Mouse (Mus musculus) spleen, adult 2 months (tissue): ENCODE results near the gene Gm17545. TPM values are rescaled to one million over a fixed set of nuclear protein-coding genes. Genes with fewer than 3 reads are reported as not detected.

Source experiments
- DNase-seq, 2 experiments: peaks; one replicate each; pipeline versions ENCODE4 v3.0.0 to v3.0.0-alpha.2; 2012 to 2021; ENCODE audit warnings: low spot score in 2 of 2, low read depth in 1 of 2
- H3K27ac ChIP-seq: fragments of 200-500 bp; 2 replicates; pipeline ENCODE4 v1.5.1; 2012; ENCODE audit warnings: low read length, inconsistent platforms; ENCODE audit not compliant: insufficient read depth
- H3K27me3 ChIP-seq: fragments of 200-500 bp; 2 replicates; pipeline ENCODE4 v1.6.1; 2012; ENCODE audit warnings: mild to moderate bottlenecking, moderate library complexity, low read length, inconsistent platforms; ENCODE audit not compliant: control insufficient read depth, insufficient read depth
- H3K36me3 ChIP-seq: fragments of 200-500 bp; 2 replicates; pipeline ENCODE4 v1.6.1; 2012; ENCODE audit warnings: mild to moderate bottlenecking, low read length, inconsistent platforms; ENCODE audit not compliant: control insufficient read depth, insufficient read depth
- H3K4me1 ChIP-seq: fragments of 200-500 bp; 2 replicates; pipeline ENCODE4 v1.6.1; 2011; ENCODE audit warnings: inconsistent platforms; ENCODE audit not compliant: control insufficient read depth, insufficient read depth, insufficient read length
- H3K4me3 ChIP-seq: fragments of 200-500 bp; 2 replicates; pipeline ENCODE4 v1.5.1; 2011; ENCODE audit warnings: mild to moderate bottlenecking, inconsistent platforms; ENCODE audit not compliant: insufficient read depth, insufficient read length; ENCODE audit errors: extremely low read depth
- CTCF ChIP-seq: fragments of 200-500 bp; IDR thresholded peaks from 2 replicates; pipeline ENCODE4 v1.5.1; 2011; ENCODE audit warnings: mild to moderate bottlenecking, inconsistent platforms; ENCODE audit not compliant: insufficient read depth, insufficient read length, insufficient replicate concordance; ENCODE audit errors: extremely low read depth
- POLR2A ChIP-seq: fragments of 200-500 bp; IDR thresholded peaks from 2 replicates; pipeline ENCODE4 v1.6.1; 2011; ENCODE audit warnings: low read depth, low read length, inconsistent platforms
- WGBS: fragments of 180-500 bp; shearing (Covaris S2); methylation state at CpG from one replicate; pipeline ENCODE4 v1.1.7; 2018; 5-methylcytosine and 5-hydroxymethylcytosine counted together
- polyA plus RNA-seq: library from polyadenylated mRNA; depleted of rRNA; stranded (reverse); fragments of >200 nt; gene quantifications from 2 replicates; pipeline ENCODE4 v1.2.3, GENCODE M21; 2012

Gm17545 gene
- polyA plus RNA-seq, 1 experiment = not detected

DNA sequence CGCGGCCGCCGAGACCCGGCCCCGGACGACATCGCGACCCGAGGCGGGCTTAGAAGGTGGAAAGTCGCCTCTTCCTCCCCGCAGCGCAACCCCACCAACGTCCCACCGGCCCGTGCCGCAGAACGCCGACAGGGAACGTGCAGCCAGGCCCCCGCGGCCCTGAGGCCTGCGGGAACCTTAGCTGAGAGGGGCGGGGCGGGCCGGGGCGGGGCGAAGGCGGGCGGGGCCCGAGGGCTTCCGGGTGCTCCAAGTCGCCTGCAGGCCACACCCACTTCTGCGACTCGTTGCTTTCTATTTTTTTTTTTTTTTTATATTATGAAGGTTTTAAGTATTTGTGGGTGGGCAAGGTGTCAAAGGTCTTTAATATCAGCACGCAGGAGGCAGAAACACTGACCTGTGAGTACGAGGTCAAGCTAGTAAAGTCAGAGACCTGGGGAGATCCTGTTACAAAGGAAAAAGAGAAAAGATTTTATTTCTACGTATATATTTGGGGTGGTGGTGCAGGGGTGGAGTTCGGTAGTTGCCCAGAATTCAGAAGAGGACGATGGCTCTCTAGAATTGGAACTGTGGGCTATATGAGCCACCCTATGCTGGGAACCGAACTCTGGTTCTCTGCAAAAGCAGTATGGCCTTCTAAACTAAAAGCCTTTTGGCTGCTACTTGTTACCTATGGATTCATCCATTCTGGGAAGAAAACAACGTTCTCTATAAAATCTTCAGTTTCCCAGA lies 14.2 kb downstream of the Gm17545 start:
- H3K36me3 ChIP-seq = peaks cover 3% of the 10 kb centered on the region; the same call in 1 of the 2 replicates
- WGBS = 3% methylated on average over 41 of the region's 43 CpGs
- peak overlapping the region; percentile 91 for H3K27ac ChIP-seq
- H3K27me3 ChIP-seq = no peaks in the 10 kb centered on the region
- TF ChIP-seq CTCF = no peak
- peak; percentile 88 for TF ChIP-seq POLR2A
- peak overlapping the region; percentile 90 for H3K4me3 ChIP-seq
- peak; percentile 70 to 71 for DNase-seq
- peaks cover 2% of the 10 kb centered on the region; the same call in 1 of the 2 replicates for H3K4me1 ChIP-seq

DNA sequence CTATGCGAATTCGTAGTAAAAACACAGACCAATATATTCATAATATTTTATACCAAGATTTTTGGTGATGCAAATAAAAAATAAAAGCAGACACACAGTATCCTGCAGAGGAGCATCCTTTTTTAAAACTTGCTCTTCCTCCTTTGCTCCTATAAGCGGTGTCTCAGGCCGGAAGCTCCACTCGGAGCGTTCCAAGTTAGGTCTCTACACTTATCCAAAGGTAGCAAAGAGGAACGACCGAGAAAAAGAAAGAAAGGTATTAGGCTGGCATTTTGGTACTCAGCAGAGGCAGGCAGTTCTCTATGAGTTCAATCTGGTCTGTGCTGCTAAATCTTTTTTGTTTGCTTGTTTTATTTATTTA lies 14.8 kb downstream of the Gm17545 start:
- H3K27ac ChIP-seq = no peak overlapping the region
- H3K4me1 ChIP-seq = peaks cover 2% of the 10 kb centered on the region; the same call in 1 of the 2 replicates
- no peak overlapping the region for H3K4me3 ChIP-seq
- peaks cover 3% of the 10 kb centered on the region; the same call in 1 of the 2 replicates for H3K36me3 ChIP-seq
- no peaks in the 10 kb centered on the region for H3K27me3 ChIP-seq
- no peak for TF ChIP-seq CTCF
- no peak for TF ChIP-seq POLR2A
- no peak for DNase-seq
- 69% methylated on average over 8 of the region's 8 CpGs for WGBS

DNA sequence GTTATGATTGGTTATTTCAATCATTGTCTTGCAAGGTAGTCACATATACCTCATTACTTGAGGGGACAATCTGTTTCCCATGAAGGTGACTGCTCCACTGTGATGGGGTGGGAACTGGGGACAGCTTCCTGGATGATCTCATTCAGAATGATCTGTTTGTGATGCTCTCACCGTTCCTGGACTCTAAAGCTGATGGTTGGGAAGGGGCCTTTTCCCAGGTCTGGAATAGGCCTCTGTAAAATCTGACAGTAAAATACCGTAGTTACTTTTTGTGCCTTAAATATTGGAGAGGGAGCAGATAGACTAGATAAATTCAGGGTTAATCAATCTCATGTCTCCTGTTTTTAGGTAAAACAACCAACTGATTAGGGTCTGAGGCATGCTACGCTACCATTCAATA lies 15.6 kb downstream of the Gm17545 start, which contains the start of gene Rp9:
Gene Rp9 (minus strand): TSS at position 101 of the 400 bp plus-strand sequence.
- Histone ChIP-seq H3K4me1 (peaks cover 2% of the 10 kb centered on the region; the same call in 1 of the 2 replicates), H3K27me3 (no peaks in the 10 kb centered on the region), H3K27ac (peak within 1 kb of the TSS; percentile 45), H3K4me3 (peak within 1 kb of the TSS; percentile 50; the same call in 1 of the 2 replicates), H3K36me3 (peaks cover 3% of the 10 kb centered on the region; the same call in 1 of the 2 replicates)
- TF ChIP-seq POLR2A (no peak), CTCF (no peak)
- 94% methylated on average over 3 of the region's 3 CpGs for WGBS
- DNase-seq = no peak

DNA sequence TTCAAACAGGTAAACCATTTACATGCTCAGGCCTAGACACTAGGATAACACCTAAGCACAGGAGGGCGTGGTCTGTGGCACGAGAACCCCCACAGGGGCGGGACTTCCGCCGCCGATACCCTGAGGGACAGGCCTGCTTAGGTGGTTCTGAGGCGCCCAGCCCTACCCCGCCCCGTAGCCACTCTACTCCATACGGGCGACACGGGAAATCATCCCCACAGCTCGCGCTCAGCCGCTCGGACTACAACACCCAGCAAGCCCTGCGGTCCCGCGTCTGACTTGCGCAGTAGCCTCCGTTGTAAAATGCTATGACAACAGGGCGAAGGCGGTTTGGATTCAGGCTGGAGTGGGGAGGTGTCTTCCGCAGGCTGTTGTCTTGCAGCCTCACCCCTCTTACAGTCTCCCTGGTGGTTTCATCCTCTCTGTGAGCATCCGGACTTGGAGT lies 21.4 kb downstream of the Gm17545 start, which contains the start of gene Bbs9:
Gene Bbs9 (plus strand): TSS at position 292 of the 445 bp plus-strand sequence.
- H3K27ac ChIP-seq = peak within 1 kb of the TSS; percentile 23
- peak; percentile 85 to 94 for DNase-seq

DNA sequence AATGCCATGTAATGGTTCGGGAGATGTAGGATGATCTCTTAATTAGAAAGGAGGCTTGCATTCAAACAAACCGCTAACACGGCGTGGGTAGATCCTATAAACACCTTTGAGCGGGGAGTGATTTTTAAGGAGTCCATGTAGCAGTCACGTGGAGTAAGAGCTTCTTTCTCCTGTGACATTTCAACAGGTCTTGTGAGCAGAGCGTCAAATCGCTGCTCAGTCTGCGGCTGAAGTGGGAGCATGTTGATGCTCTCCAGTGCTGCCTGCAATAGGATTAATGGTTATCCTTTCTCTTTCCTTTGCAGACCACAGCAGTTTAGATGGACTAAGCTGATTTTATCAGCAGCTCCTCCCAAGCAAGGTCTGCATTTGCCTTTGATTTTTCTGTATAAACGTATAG lies 22.2 kb downstream of the Gm17545 start:
- Histone ChIP-seq H3K4me1 (peaks cover 3% of the 10 kb centered on the region; the same call in 1 of the 2 replicates), H3K27me3 (no peaks in the 10 kb centered on the region), H3K36me3 (no peaks in the 10 kb centered on the region), H3K4me3 (peak overlapping the region; percentile 61), H3K27ac (no peak overlapping the region)
- no peak for DNase-seq
- WGBS = 7% methylated on average over 10 of the region's 10 CpGs
- TF ChIP-seq CTCF = no peak
- no peak for TF ChIP-seq POLR2A

More for the DNA sequence above, 21.4 kb downstream of the Gm17545 start, which contains the start of gene Bbs9:
- under 1% methylated on average over 25 of the region's 25 CpGs for WGBS
- Histone ChIP-seq H3K4me1 (peaks cover 3% of the 10 kb centered on the region; the same call in 1 of the 2 replicates), H3K36me3 (no peaks in the 10 kb centered on the region), H3K4me3 (peak within 1 kb of the TSS; percentile 61), H3K27me3 (no peaks in the 10 kb centered on the region)
- TF ChIP-seq POLR2A = no peak
- no peak for TF ChIP-seq CTCF

DNA sequence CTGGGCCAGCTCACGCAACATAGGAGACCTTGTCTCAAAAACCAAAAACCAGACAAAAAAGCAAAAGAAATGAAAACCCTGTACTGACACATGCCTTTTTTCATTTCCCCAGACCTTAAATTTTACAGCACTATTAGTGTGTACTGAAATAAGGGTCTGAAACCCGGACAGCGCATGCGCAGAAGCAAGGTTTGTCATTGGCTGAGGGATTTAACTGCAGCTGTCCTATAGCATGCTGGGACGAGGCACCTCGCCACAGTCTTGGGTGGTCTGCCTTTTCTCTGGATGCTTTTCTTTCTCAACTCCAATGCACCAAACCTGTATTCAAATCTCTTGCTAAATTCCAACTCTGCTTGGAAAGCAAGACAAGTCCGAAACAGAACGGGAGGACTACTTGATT lies 24.9 kb downstream of the Gm17545 start:
- no peaks in the 10 kb centered on the region for H3K27me3 ChIP-seq
- H3K4me3 ChIP-seq = no peak overlapping the region
- peaks cover 3% of the 10 kb centered on the region; the same call in 1 of the 2 replicates for H3K4me1 ChIP-seq
- no peaks in the 10 kb centered on the region for H3K36me3 ChIP-seq
- no peak for DNase-seq
- TF ChIP-seq POLR2A (no peak), CTCF (no peak)
- WGBS = 93% methylated on average over 8 of the region's 8 CpGs
- H3K27ac ChIP-seq = no peak overlapping the region
